Mouse (Mus musculus): ENCODE results near the gene 2210017I01Rik.

- TF ChIP-seq CTCF (IDR thresholded peaks at IDR 0.05; ENCODE audit: low read depth, low read length) (no peak), POLR2A (IDR thresholded peaks at IDR 0.05; ENCODE audit: borderline replicate concordance, low read depth, low read length) (no peak)
Measured at GRCm38 (mm10) chr3:92588858-92589257, 18.4 kb downstream of the 2210017I01Rik start, which contains the start of gene Smcp.

Data from bone marrow macrophage, adult 2 months (primary cell).